Mouse (Mus musculus) right cerebral cortex, postnatal 36 days (tissue): ENCODE results near the gene Man1a2.
A peak's percentile ranks its signal among the peaks of the same experiment; 100 is the strongest.

ENCODE experiments used
- DNase-seq, 2 experiments: peaks; one replicate each; pipeline ENCODE4 v3.0.0; 2022; ENCODE audit warnings: low spot score in 2 of 2, mixed read lengths in 1 of 2

The Man1a2 gene

DNA sequence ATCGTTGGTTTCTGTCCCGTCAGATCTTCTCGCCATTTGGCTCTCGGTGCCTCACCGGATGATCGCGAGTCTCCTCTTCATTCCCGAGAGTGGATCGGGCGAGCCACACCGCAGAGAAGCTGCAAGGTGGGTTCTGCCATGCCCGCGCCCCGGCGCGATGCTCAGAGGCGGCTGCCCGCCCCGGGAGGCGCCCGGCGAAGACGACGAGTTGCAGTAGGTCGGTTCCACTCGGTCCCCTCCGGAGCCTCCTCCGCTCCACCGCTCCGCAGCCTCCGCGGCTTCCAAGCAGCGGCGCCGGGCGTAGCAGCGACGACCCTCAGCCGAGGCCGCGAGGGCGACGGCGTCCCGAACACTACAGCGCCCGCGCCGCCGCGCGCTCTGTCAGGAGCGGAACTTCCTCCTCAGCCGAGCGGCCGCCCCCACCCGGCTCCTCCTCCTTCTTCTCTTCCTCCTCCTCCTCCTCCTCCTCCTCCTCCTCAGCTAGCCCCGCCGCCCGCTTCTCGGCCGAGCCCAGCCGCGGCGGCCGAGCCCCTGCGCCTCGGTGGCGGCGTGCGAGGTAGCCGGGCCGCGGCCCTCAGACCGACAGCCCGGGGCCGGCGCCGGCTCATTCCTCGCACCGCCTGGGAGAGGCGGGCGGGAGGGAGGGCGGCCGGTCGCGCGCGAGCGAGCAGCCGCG, at the start of gene Man1a2:
Man1a2 (minus strand) TSS at position 417 of the 676 bp plus-strand sequence.
- peak; percentile 75 to 76 for DNase-seq

DNA sequence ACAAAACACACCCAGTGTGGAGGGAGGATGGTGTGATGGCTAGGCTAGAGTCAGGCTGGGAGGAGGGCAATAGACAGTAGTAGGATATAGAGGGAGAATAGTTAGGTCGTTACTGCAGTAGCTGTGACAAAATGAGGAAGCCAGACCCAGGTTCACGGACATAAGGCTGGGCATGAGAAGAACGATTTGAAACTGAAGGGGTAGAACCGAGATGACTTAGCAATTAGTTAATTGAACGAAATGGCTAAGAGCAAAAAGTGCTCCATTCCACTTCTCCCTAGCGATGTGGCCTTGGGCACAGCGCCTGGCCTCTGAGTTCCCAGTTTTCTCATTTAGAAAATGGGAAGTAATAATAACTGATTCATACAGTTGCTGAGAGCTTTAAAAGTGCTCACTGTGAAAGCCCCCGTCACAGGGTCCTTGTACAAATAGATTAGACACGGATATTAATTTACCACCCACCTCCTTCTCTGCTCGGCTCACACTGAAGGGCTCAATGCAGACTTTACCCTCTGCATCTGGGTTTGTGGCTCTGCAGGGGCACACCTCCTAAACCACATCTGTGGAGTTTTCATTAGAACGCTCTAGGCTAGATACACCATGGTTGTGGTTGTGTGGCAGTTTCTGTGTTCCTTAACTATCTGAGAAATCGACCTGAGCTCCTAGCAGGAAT, 49.3 kb upstream of the Man1a2 start:
- no peak for DNase-seq

DNA sequence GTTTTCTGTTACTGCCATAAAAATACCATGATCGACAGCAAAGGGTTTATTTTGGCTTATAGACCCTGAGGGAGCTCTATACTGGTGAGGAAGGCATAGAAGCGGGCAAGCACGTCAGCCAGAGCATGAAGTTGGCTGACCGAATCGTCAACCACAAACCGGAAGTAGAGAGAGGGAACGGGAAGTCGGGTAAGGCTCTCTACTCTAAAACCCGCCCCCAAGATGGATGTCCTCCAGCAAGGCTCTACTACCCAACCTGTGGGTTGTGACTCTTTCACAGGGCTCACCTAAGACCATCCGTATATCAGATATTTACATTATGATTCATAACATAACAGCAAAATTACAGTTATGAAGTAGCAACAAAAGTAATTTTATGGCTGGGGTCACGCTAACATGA, 46.6 kb upstream of the Man1a2 start:
- DNase-seq, result no peak

GRCm38 (mm10) chr3:100731347-100731746, 46.0 kb upstream of the Man1a2 start:
- no peak for DNase-seq

DNA sequence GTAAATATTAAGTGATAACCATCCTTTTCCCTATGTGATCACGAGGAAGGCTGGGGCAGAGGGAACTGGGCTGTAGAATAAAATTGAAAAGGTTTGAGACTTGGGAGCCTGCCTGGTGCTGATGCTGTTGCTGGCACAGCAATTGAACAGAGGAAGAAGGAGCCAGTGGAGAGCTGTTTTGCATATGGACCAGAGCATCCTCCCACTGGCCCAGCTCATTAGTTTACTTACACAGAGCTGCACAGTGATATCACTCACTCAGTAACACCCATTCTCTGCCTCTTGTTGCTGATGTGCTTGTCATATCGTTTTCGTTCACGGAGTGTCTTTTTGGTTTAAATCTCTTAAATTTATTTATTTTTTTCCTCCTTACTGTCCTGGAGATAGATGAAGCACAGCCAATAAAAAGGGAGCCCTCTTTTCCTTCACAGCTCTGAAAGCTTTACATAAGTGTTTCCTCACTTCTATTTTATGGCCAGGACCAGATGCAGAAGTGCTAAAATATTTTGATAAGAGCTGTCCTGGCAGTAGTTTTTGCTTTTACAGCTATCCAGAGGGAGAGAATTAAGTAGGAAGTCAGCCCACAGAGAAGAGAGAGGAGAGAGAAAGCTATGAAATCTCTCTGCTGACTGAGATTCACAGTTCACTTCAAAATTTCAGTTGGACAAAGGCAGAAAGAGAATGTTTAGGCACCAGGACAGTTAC, 42.9 kb upstream of the Man1a2 start:
- DNase-seq, result peak in 1 of 2 experiments; percentile 21

GRCm38 (mm10) chr3:100725960-100726674, 40.8 kb upstream of the Man1a2 start:
- DNase-seq, result no peak

GRCm38 (mm10) chr3:100720786-100721300, 35.5 kb upstream of the Man1a2 start:
- no peak for DNase-seq

- DNase-seq, result no peak
Measured at GRCm38 (mm10) chr3:100716241-100716640, 30.9 kb upstream of the Man1a2 start.

DNA sequence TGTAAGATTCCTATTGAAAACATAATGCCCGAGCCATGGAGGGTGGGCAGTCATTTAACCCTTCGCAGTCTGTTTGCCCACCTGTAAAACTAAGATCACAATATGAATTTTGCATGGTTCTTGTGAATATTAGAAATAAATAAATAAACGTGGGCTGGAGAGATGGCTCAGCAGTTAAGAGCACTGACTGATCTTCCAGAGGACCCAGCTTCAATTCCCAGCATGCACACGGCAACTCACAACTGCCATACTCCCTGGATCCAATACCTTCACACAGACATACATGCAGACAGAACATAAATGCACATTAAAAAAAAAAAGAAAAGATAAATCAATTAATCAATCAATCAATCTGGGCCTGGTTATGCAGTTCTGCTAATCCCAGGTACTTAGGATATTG, 30.1 kb upstream of the Man1a2 start:
- DNase-seq, result no peak

GRCm38 (mm10) chr3:100713142-100714005, 28.1 kb upstream of the Man1a2 start:
- no peak for DNase-seq

DNA sequence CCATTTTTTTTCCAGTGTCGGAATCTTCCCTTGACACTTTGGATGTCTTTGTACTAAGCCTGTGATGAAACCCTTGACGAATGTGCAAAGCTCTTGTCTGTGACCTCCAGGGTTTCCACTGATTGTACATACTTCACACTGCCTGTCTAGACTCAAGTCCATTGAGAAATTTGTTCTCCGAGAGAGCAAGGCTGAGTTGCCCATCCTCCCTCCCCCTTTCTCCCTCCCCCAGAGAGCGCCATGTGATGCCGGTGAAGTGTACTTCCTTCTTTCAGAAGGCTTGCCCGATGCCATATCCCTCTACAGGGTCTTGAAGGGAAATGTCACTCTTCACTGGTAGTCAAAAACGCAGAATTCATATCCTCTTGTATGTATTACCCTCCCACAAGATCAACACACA, 26.8 kb upstream of the Man1a2 start:
- DNase-seq, result no peak

GRCm38 (mm10) chr3:100711486-100711885, 26.2 kb upstream of the Man1a2 start:
- no peak for DNase-seq

- DNase-seq, result no peak
Measured at GRCm38 (mm10) chr3:100707117-100707516, 21.8 kb upstream of the Man1a2 start.

DNA sequence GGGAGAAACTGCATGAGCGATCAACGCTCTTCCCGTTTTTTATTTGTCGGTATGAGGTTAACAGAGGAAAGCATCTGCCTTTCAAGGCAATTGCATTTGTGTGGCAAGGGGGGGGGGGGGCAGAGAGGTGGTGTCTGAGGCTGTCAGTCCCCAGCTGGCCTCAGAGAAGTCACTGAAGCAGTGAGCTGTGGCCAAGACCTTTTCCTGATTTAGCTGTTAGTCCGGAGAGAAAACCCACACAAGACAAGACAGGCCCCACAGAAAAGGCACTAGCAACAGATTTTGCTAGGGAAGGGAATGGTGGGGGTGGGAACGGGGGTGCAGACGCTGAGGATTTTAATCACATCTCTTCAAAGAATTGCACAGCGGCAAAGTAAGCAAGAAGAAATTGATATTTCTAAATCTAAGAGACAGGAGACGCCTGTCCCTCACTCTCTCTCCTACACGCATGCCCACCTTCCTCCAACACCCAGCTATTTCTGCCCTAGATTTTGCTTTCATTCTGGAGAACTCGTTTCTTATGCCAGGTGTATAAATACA, 19.9 kb upstream of the Man1a2 start:
- DNase-seq, result peak in 1 of 2 experiments; percentile 59

- DNase-seq, result no peak
Measured at GRCm38 (mm10) chr3:100703847-100704644, 18.7 kb upstream of the Man1a2 start.

GRCm38 (mm10) chr3:100702875-100703846, 17.9 kb upstream of the Man1a2 start:
- no peak for DNase-seq

DNA sequence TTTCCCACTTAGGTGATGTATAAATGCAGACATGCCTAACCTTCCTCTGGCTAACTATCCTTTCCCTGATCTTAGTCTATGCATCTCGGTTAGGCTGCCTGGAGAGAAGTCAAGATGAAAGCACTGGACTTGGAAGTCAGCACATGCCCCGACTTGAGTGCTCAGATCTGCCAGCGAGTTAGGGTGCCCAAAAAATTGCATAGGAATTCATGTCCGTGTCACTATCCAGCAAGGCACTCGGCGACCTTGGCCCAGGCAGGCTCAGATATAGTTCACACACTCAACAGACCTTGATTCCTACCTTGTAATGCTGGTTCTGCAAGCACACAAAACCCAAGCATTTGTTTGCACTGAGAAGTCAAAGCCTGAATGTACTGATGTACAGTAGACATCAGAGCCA, 3.4 kb upstream of the Man1a2 start:
- no peak for DNase-seq

- DNase-seq, result no peak
Measured at GRCm38 (mm10) chr3:100686756-100687155, 1.5 kb upstream of the Man1a2 start.
